In the genomic region with DNA sequence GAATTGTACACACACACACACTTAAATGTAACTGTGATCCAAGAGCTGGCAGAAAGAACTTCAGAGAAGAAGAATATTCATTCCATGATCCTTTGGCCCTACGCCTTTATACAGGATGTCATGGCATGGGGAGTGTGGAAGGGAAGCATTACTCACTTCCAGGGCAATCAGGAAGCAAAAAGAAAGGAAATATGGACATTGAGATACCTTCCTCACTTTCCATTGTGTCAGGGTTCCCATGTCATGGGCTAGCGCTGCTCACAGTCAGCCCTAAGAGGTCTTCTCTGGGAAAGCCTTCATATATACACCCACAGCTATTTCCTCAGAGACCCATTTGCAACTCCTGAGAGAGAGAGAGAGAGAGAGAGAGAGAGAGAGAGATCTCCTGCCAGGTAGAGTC, we compare ENCODE assay signal across 11 mouse cellular contexts. TPM values are rescaled to one million over a fixed set of nuclear protein-coding genes. Genes with fewer than 3 reads are reported as not detected.
DNase-seq lines count a peak whose midpoint lies in the region; ATAC-seq and TF ChIP-seq lines count a peak whose summit lies in the region.
"Had no signal": no experiment of that assay in that cellular context is flagged by ENCODE, and none has a peak within 500 bp of the region (broad histone marks: within the 10 kb centered on the region; RNA-seq: fewer than 3 reads in every experiment).

No protein-coding gene starts in this region.

- no peaks in the 10 kb centered on the region for H3K9me3 ChIP-seq in limb, embryonic 11.5 days (ENCODE audit: control insufficient read depth, low read length)
- H3K9me3 ChIP-seq in limb, embryonic 10.5 days (replicated peaks) = no peaks in the 10 kb centered on the region; the same call in 1 of the 2 replicates
- no peaks in the 10 kb centered on the region for H3K9me3 ChIP-seq in embryonic facial prominence, embryonic 15.5 days (replicated peaks)
- H3K9me3 ChIP-seq in liver, postnatal 0 days (ENCODE audit: low read length) = no peaks in the 10 kb centered on the region

- no peak for ATAC-seq in limb, embryonic 11.5 days (ENCODE audit: insufficient number of reproducible peaks, low FRiP score, low TSS enrichment, low read depth)
- no peak for ATAC-seq in embryonic facial prominence, embryonic 15.5 days (ENCODE audit: insufficient number of reproducible peaks, low FRiP score, low TSS enrichment, low read depth)
- peak; percentile 20; the same call in 1 of the 2 replicates for ATAC-seq in liver, postnatal 0 days
- ATAC-seq: hindbrain, postnatal 0 days had no signal

- no peak for DNase-seq in gastrocnemius, adult 2 months
- DNase-seq in gastrocnemius, postnatal 14 days = no peak
- DNase-seq in limb, embryonic 11.5 days (ENCODE audit: low spot score) = no peak
- no peak for DNase-seq in limb, embryonic 10.5 days (ENCODE audit: low spot score)
- DNase-seq in liver, postnatal 0 days = no peak
- DNase-seq in left cerebral cortex, postnatal 25 days (ENCODE audit: low spot score in 2 of 2) = no peak
- DNase-seq in B cell, adult 2 months = no peak
- DNase-seq: adrenal gland, postnatal 25 days; cerebellum, adult 2 months had no signal

- no peak for TF ChIP-seq CTCF in gastrocnemius, adult 2 months (IDR thresholded peaks at IDR 0.05)
- TF ChIP-seq CTCF in liver, postnatal 0 days (IDR thresholded peaks at IDR 0.05; ENCODE audit: low read depth) = no peak

- 95% methylated on average over 2 of the region's 2 CpGs for WGBS in limb, embryonic 11.5 days
- WGBS in limb, embryonic 10.5 days = 92% methylated on average over 2 of the region's 2 CpGs
- WGBS in embryonic facial prominence, embryonic 15.5 days = 84% methylated on average over 2 of the region's 2 CpGs
- WGBS in liver, postnatal 0 days (ENCODE audit: insufficient replicate concordance) = 86% methylated on average over 2 of the region's 2 CpGs

- no peaks in the 10 kb centered on the region for H3K36me3 ChIP-seq in limb, embryonic 11.5 days (ENCODE audit: control insufficient read depth, insufficient read depth, low read length)
- H3K36me3 ChIP-seq in limb, embryonic 10.5 days = no peaks in the 10 kb centered on the region
- no peaks in the 10 kb centered on the region for H3K36me3 ChIP-seq in embryonic facial prominence, embryonic 15.5 days
- H3K36me3 ChIP-seq in liver, postnatal 0 days (replicated peaks; ENCODE audit: insufficient read depth, low read length) = no peaks in the 10 kb centered on the region

- H3K27ac ChIP-seq in gastrocnemius, adult 2 months = peak overlapping the region; percentile 98
- H3K27ac ChIP-seq in limb, embryonic 11.5 days (replicated peaks; ENCODE audit: low read depth, low read length) = no peak overlapping the region
- H3K27ac ChIP-seq in limb, embryonic 10.5 days = no peak overlapping the region
- H3K27ac ChIP-seq in embryonic facial prominence, embryonic 15.5 days (replicated peaks) = 0 out of 2 replicates have a peak overlapping the region, but pooled peaks have one; percentile 95
- no peak overlapping the region for H3K27ac ChIP-seq in liver, postnatal 0 days (ENCODE audit: low read depth)
- H3K27ac ChIP-seq: hindbrain, postnatal 0 days had no signal

- H3K4me2 ChIP-seq in limb, embryonic 11.5 days (ENCODE audit: low read depth, severe bottlenecking) = peak overlapping the region; percentile 50; the same call in 1 of the 2 replicates
- H3K4me2 ChIP-seq in embryonic facial prominence, embryonic 15.5 days (replicated peaks) = peak overlapping the region; percentile 49
- H3K4me2 ChIP-seq in liver, postnatal 0 days (ENCODE audit: low read depth, low read length) = 0 out of 2 replicates have a peak overlapping the region, but pooled peaks have one; percentile 80

- no peaks in the 10 kb centered on the region for H3K27me3 ChIP-seq in limb, embryonic 11.5 days (ENCODE audit: control insufficient read depth, insufficient read depth, low read length)
- 0 out of 2 replicates have a peak, but pooled peaks cover 3% of the 10 kb centered on the region for H3K27me3 ChIP-seq in limb, embryonic 10.5 days (ENCODE audit: low read depth, poor library complexity, severe bottlenecking)
- no peaks in the 10 kb centered on the region for H3K27me3 ChIP-seq in embryonic facial prominence, embryonic 15.5 days
- H3K27me3 ChIP-seq in liver, postnatal 0 days (ENCODE audit: insufficient read depth, low read length) = no peaks in the 10 kb centered on the region

- H3K4me1 ChIP-seq in limb, embryonic 11.5 days (ENCODE audit: control insufficient read depth, insufficient read depth, low read length) = no peaks in the 10 kb centered on the region
- peaks cover 15% of the 10 kb centered on the region; the same call in 1 of the 2 replicates for H3K4me1 ChIP-seq in limb, embryonic 10.5 days
- peaks cover 11% of the 10 kb centered on the region; the same call in 1 of the 2 replicates for H3K4me1 ChIP-seq in embryonic facial prominence, embryonic 15.5 days
- H3K4me1 ChIP-seq in liver, postnatal 0 days (ENCODE audit: insufficient read depth) = peaks cover 3% of the 10 kb centered on the region; the same call in 1 of the 2 replicates

- H3K9ac ChIP-seq in limb, embryonic 11.5 days (ENCODE audit: low read length) = no peak overlapping the region
- H3K9ac ChIP-seq in embryonic facial prominence, embryonic 15.5 days = no peak overlapping the region
- no peak overlapping the region for H3K9ac ChIP-seq in liver, postnatal 0 days (replicated peaks)

- TF ChIP-seq EP300 in liver, postnatal 0 days (IDR thresholded peaks at IDR 0.05; ENCODE audit: low read depth) = peak; percentile 49; the same call in 1 of the 2 replicates

- peak overlapping the region; percentile 91 for H3K4me3 ChIP-seq in gastrocnemius, adult 2 months
- no peak overlapping the region for H3K4me3 ChIP-seq in limb, embryonic 11.5 days (ENCODE audit: low read depth, low read length)
- no peak overlapping the region for H3K4me3 ChIP-seq in limb, embryonic 10.5 days
- peak overlapping the region; percentile 68; the same call in 1 of the 2 replicates for H3K4me3 ChIP-seq in embryonic facial prominence, embryonic 15.5 days (replicated peaks)
- H3K4me3 ChIP-seq in liver, postnatal 0 days (ENCODE audit: low read depth, low read length) = no peak overlapping the region

- intact Hi-C loops in gastrocnemius, adult 2 months (cut with DNase I) = loop anchor here (5.0 kb wide), 1 partner anchor 281 kb away; the partner anchor contains the start of gene Sgms1
- intact Hi-C loops in gastrocnemius, postnatal 14 days (cut with DNase I; ENCODE audit: low total_unique reads) = no loop called here
- intact Hi-C loops in left cerebral cortex, postnatal 25 days (cut with DNase I) = no loop called here

RNA-seq across cellular contexts. Expression of gene Asah2, which starts 1.3 kb away (rescaled TPM):
- 1 to 10 TPM; 4.3 to 5.4 TPM for total RNA-seq in gastrocnemius, adult 2 months (2021)
- 1 to 10 TPM; 6.4 to 6.6 TPM for total RNA-seq in gastrocnemius, postnatal 14 days (2021)
- 1.0 and 1.2 TPM in 2 replicates for polyA plus RNA-seq in limb, embryonic 11.5 days (2014; fragmentation: Nextera tagmentation; extraction: Ambion mirVana)
- polyA plus RNA-seq in limb, embryonic 10.5 days (2016; fragmentation: Nextera tagmentation; extraction: Ambion mirVana) = 0.56 and 0.73 TPM in 2 replicates
- 3.1 and 3.4 TPM in 2 replicates for polyA plus RNA-seq in embryonic facial prominence, embryonic 15.5 days (2015; fragmentation: Nextera tagmentation; extraction: Ambion mirVana)
- 0.65 and 0.72 TPM in 2 replicates for polyA plus RNA-seq in liver, postnatal 0 days (2015; fragmentation: Nextera tagmentation; extraction: Ambion mirVana)
- total RNA-seq in left cerebral cortex, postnatal 25 days (2021) = 1 to 10 TPM; 7.2 to 7.3 TPM

Comparison
In these comparisons a context has a peak if more than half of its experiments do, and no peak if none do; other contexts are left out.
1. H3K27ac ChIP-seq: peak in gastrocnemius, adult 2 months (single experiment) and embryonic facial prominence, embryonic 15.5 days (single experiment); none in limb, embryonic 11.5 days (single experiment), limb, embryonic 10.5 days (single experiment) and liver, postnatal 0 days (single experiment).
2. H3K4me3 ChIP-seq: peak in gastrocnemius, adult 2 months (single experiment) and embryonic facial prominence, embryonic 15.5 days (single experiment); none in limb, embryonic 11.5 days (single experiment), limb, embryonic 10.5 days (single experiment) and liver, postnatal 0 days (single experiment).
3. Peak in every context shown above with its lines, with median percentiles within 50 percentile points of each other: H3K4me2 ChIP-seq.